Mouse (Mus musculus): ENCODE results near the gene Echs1. TPM values are rescaled to one million over a fixed set of nuclear protein-coding genes. Genes with fewer than 3 reads are reported as not detected.
A peak's percentile ranks its signal among the peaks of the same experiment; 100 is the strongest.
"Not testable (repeated sequence)": the region's sequence is repeated elsewhere in the genome, so short reads cannot be mapped to it uniquely, and the experiment has no call there.

The Echs1 gene
- polyA plus RNA-seq, 1 experiment from 2014 or later: 142 TPM

GRCm38 (mm10) chr7:140134033-140134432 lies 17.8 kb upstream of the Echs1 start:
- 98% methylated on average over 7 of the region's 7 CpGs for WGBS
- not testable (repeated sequence) for ATAC-seq (ENCODE audit: low FRiP score, low read depth); H3K27me3 ChIP-seq; H3K9ac ChIP-seq (replicated peaks); H3K36me3 ChIP-seq; H3K4me2 ChIP-seq (replicated peaks); H3K9me3 ChIP-seq; H3K27ac ChIP-seq (replicated peaks); H3K4me1 ChIP-seq; H3K4me3 ChIP-seq

GRCm38 (mm10) chr7:140132184-140132583 lies 15.9 kb upstream of the Echs1 start:
- not testable (repeated sequence) for H3K27ac ChIP-seq (replicated peaks); H3K4me1 ChIP-seq; H3K4me2 ChIP-seq (replicated peaks); H3K36me3 ChIP-seq; ATAC-seq (ENCODE audit: low FRiP score, low read depth); H3K9ac ChIP-seq (replicated peaks); H3K27me3 ChIP-seq; H3K9me3 ChIP-seq; H3K4me3 ChIP-seq
- 92% methylated on average over 7 of the region's 7 CpGs for WGBS

- H3K4me1 ChIP-seq: peaks cover 9% of the 10 kb centered on the region
- no peaks in the 10 kb centered on the region; the same call in 1 of the 2 replicates for H3K27me3 ChIP-seq
- no peak overlapping the region for H3K27ac ChIP-seq (replicated peaks)
- no peaks in the 10 kb centered on the region for H3K9me3 ChIP-seq
- peaks cover 7% of the 10 kb centered on the region; the same call in 1 of the 2 replicates for H3K36me3 ChIP-seq
- H3K4me2 ChIP-seq (replicated peaks): no peak overlapping the region
- WGBS: 82% methylated on average over 2 of the region's 2 CpGs
- no peak overlapping the region for H3K9ac ChIP-seq (replicated peaks)
- ATAC-seq (ENCODE audit: low FRiP score, low read depth): no peak
- H3K4me3 ChIP-seq: no peak overlapping the region
Observed at GRCm38 (mm10) chr7:140127911-140128310, 11.6 kb upstream of the Echs1 start.

- no peaks in the 10 kb centered on the region for H3K9me3 ChIP-seq
- H3K4me1 ChIP-seq: peaks cover 9% of the 10 kb centered on the region
- H3K9ac ChIP-seq (replicated peaks): no peak overlapping the region
- no peak overlapping the region for H3K27ac ChIP-seq (replicated peaks)
- H3K36me3 ChIP-seq: peaks cover 7% of the 10 kb centered on the region; the same call in 1 of the 2 replicates
- 91% methylated on average over 3 of the region's 3 CpGs for WGBS
- no peak for ATAC-seq (ENCODE audit: low FRiP score, low read depth)
- no peaks in the 10 kb centered on the region; the same call in 1 of the 2 replicates for H3K27me3 ChIP-seq
- H3K4me3 ChIP-seq: no peak overlapping the region
- no peak overlapping the region for H3K4me2 ChIP-seq (replicated peaks)
Observed at GRCm38 (mm10) chr7:140126934-140127333, 10.7 kb upstream of the Echs1 start.

- Histone ChIP-seq H3K4me1 (peaks cover 9% of the 10 kb centered on the region), H3K27ac (replicated peaks) (no peak overlapping the region), H3K4me3 (peak overlapping the region; percentile 74), H3K4me2 (replicated peaks) (peak overlapping the region; percentile 77), H3K36me3 (peaks cover 7% of the 10 kb centered on the region; the same call in 1 of the 2 replicates), H3K27me3 (no peaks in the 10 kb centered on the region; the same call in 1 of the 2 replicates), H3K9me3 (no peaks in the 10 kb centered on the region), H3K9ac (replicated peaks) (peak overlapping the region; percentile 76)
- WGBS: 6% methylated on average over 5 of the region's 5 CpGs
- ATAC-seq (ENCODE audit: low FRiP score, low read depth): no peak
Observed at GRCm38 (mm10) chr7:140126022-140126350, 9.7 kb upstream of the Echs1 start.

- Histone ChIP-seq H3K4me3 (peak overlapping the region; percentile 74), H3K9ac (replicated peaks) (peak overlapping the region; percentile 76), H3K4me2 (replicated peaks) (peak overlapping the region; percentile 77), H3K9me3 (no peaks in the 10 kb centered on the region), H3K27ac (replicated peaks) (no peak overlapping the region), H3K27me3 (no peaks in the 10 kb centered on the region; the same call in 1 of the 2 replicates), H3K4me1 (peaks cover 9% of the 10 kb centered on the region), H3K36me3 (peaks cover 5% of the 10 kb centered on the region; the same call in 1 of the 2 replicates)
- 2% methylated on average over 40 of the region's 40 CpGs for WGBS
- peak; percentile 97 for ATAC-seq (ENCODE audit: low FRiP score, low read depth)
Observed at GRCm38 (mm10) chr7:140125278-140126021, 9.2 kb upstream of the Echs1 start.

- H3K4me2 ChIP-seq (replicated peaks): no peak overlapping the region
- H3K9me3 ChIP-seq: no peaks in the 10 kb centered on the region
- peaks cover 9% of the 10 kb centered on the region for H3K4me1 ChIP-seq
- H3K36me3 ChIP-seq: no peaks in the 10 kb centered on the region
- no peak overlapping the region for H3K9ac ChIP-seq (replicated peaks)
- H3K27me3 ChIP-seq: no peaks in the 10 kb centered on the region; the same call in 1 of the 2 replicates
- H3K4me3 ChIP-seq: no peak overlapping the region
- 89% methylated on average over 1 of the region's 1 CpGs for WGBS
- no peak overlapping the region for H3K27ac ChIP-seq (replicated peaks)
- ATAC-seq (ENCODE audit: low FRiP score, low read depth): no peak
Observed at GRCm38 (mm10) chr7:140124382-140124781, 8.1 kb upstream of the Echs1 start.

GRCm38 (mm10) chr7:140122765-140123164 lies 6.5 kb upstream of the Echs1 start:
- Histone ChIP-seq H3K27me3 (no peaks in the 10 kb centered on the region; the same call in 1 of the 2 replicates), H3K4me3 (no peak overlapping the region), H3K27ac (replicated peaks) (no peak overlapping the region), H3K4me1 (peaks cover 9% of the 10 kb centered on the region), H3K4me2 (replicated peaks) (no peak overlapping the region), H3K36me3 (no peaks in the 10 kb centered on the region), H3K9me3 (no peaks in the 10 kb centered on the region), H3K9ac (replicated peaks) (no peak overlapping the region)
- no peak for ATAC-seq (ENCODE audit: low FRiP score, low read depth)
- WGBS: 39% methylated on average over 4 of the region's 4 CpGs

GRCm38 (mm10) chr7:140121338-140121910 lies 5.1 kb upstream of the Echs1 start:
- no peak for ATAC-seq (ENCODE audit: low FRiP score, low read depth)
- Histone ChIP-seq H3K27me3 (no peaks in the 10 kb centered on the region; the same call in 1 of the 2 replicates), H3K27ac (replicated peaks) (no peak overlapping the region), H3K36me3 (no peaks in the 10 kb centered on the region), H3K4me3 (no peak overlapping the region), H3K4me2 (replicated peaks) (no peak overlapping the region), H3K9ac (replicated peaks) (no peak overlapping the region), H3K9me3 (no peaks in the 10 kb centered on the region), H3K4me1 (peaks cover 9% of the 10 kb centered on the region)
- WGBS: 74% methylated on average over 13 of the region's 13 CpGs

- peaks cover 8% of the 10 kb centered on the region for H3K4me1 ChIP-seq
- H3K9me3 ChIP-seq: no peaks in the 10 kb centered on the region
- 84% methylated on average over 2 of the region's 2 CpGs for WGBS
- no peak overlapping the region for H3K4me3 ChIP-seq
- no peak overlapping the region for H3K27ac ChIP-seq (replicated peaks)
- no peaks in the 10 kb centered on the region; the same call in 1 of the 2 replicates for H3K27me3 ChIP-seq
- no peak for ATAC-seq (ENCODE audit: low FRiP score, low read depth)
- no peaks in the 10 kb centered on the region for H3K36me3 ChIP-seq
- no peak overlapping the region for H3K4me2 ChIP-seq (replicated peaks)
- H3K9ac ChIP-seq (replicated peaks): no peak overlapping the region
Observed at GRCm38 (mm10) chr7:140120484-140120883, 4.2 kb upstream of the Echs1 start.

GRCm38 (mm10) chr7:140115583-140116328 lies 520 bp downstream of the Echs1 start, which contains the start of gene Paox:
Gene Paox, plus strand, starts transcription at chr7:140115799.
- Histone ChIP-seq H3K4me2 (replicated peaks) (peak within 1 kb of the TSS; percentile 90), H3K4me3 (peak within 1 kb of the TSS; percentile 66), H3K27me3 (no peaks in the 10 kb centered on the region), H3K4me1 (peaks cover 6% of the 10 kb centered on the region), H3K27ac (replicated peaks) (peak within 1 kb of the TSS; percentile 64), H3K9ac (replicated peaks) (peak within 1 kb of the TSS; percentile 80), H3K36me3 (peaks cover 21% of the 10 kb centered on the region), H3K9me3 (no peaks in the 10 kb centered on the region)
- ATAC-seq (ENCODE audit: low FRiP score, low read depth): peak; percentile 51
- 4% methylated on average over 23 of the region's 23 CpGs for whole genome bisulfite sequencing

- no peak overlapping the region for H3K4me3 ChIP-seq
- peaks cover 58% of the 10 kb centered on the region for H3K36me3 ChIP-seq
- H3K27me3 ChIP-seq: no peaks in the 10 kb centered on the region
- no peaks in the 10 kb centered on the region for H3K9me3 ChIP-seq
- H3K4me1 ChIP-seq: peaks cover 6% of the 10 kb centered on the region
- no peak overlapping the region for H3K9ac ChIP-seq (replicated peaks)
- H3K27ac ChIP-seq (replicated peaks): no peak overlapping the region
- ATAC-seq (ENCODE audit: low FRiP score, low read depth): no peak
- 81% methylated on average over 3 of the region's 3 CpGs for WGBS
- no peak overlapping the region for H3K4me2 ChIP-seq (replicated peaks)
Observed at GRCm38 (mm10) chr7:140111943-140112342, 4.3 kb downstream of the Echs1 start.

Data from midbrain, embryonic 12.5 days (tissue).